Mouse (Mus musculus) liver, embryonic 14.5 days (tissue): ENCODE data around the gene Gstp2. TPM values are rescaled to one million over a fixed set of nuclear protein-coding genes. Genes with fewer than 3 reads are reported as not detected.

ENCODE experiments used
- ATAC-seq: fragments of 200-750 bp; cut with Nextera tagmentation; 2 replicates; pipeline ENCODE4 v1.8.0; 2017; ENCODE audit warnings: moderate number of reproducible peaks, mild to moderate bottlenecking, moderate library complexity; ENCODE audit not compliant: insufficient read depth
- DNase-seq, 3 experiments: peaks; one replicate each; pipeline ENCODE4 v3.0.0-alpha.2; 2012 to 2013; ENCODE audit warnings: low read depth in 3 of 3, low spot score in 3 of 3
- H3K27ac ChIP-seq: fragments of 300-500 bp; sonication (generic); 2 replicates; pipeline ENCODE4 v1.5.1; 2014; ENCODE audit warnings: moderate library complexity, mild to moderate bottlenecking, control low read depth, inconsistent platforms
- H3K27me3 ChIP-seq: fragments of 300-500 bp; sonication (generic); 2 replicates; pipeline ENCODE4 v1.6.1; 2014; ENCODE audit warnings: mild to moderate bottlenecking, low read length, moderate library complexity; ENCODE audit not compliant: control insufficient read depth, insufficient read depth
- H3K36me3 ChIP-seq: fragments of 300-500 bp; sonication (generic); replicated peaks from 2 replicates; pipeline ENCODE4 v1.6.1; 2014; ENCODE audit warnings: low read depth; ENCODE audit not compliant: control insufficient read depth, insufficient read depth
- H3K4me1 ChIP-seq, 2 experiments: fragments of 200-500 bp in 1 of 2; fragments of 300-500 bp in 1 of 2; sonication (generic) in 1 of 2; replicated peaks; 2 replicates each; pipeline ENCODE4 v1.6.1; 2012 to 2014; ENCODE audit warnings: antibody characterized with exemption in 1 of 2, inconsistent platforms in 1 of 2, low read length in 1 of 2; ENCODE audit not compliant: control insufficient read depth in 2 of 2, insufficient read depth in 2 of 2
- H3K4me2 ChIP-seq: fragments of 300-500 bp; sonication (generic); 2 replicates; pipeline ENCODE4 v1.6.1; 2014; ENCODE audit warnings: low read depth, mild to moderate bottlenecking, control low read depth, moderate library complexity
- H3K4me3 ChIP-seq, 2 experiments: fragments of 200-500 bp in 1 of 2; fragments of 300-500 bp in 1 of 2; sonication (generic) in 1 of 2; 2 replicates each; pipeline ENCODE4 v1.5.1; 2012 to 2014; ENCODE audit warnings: low read depth in 2 of 2, low read length in 2 of 2, mild to moderate bottlenecking in 2 of 2, control low read depth in 1 of 2, inconsistent platforms in 1 of 2, moderate library complexity in 1 of 2; ENCODE audit not compliant: insufficient read depth in 1 of 2
- H3K9ac ChIP-seq: fragments of 300-500 bp; sonication (generic); replicated peaks from 2 replicates; pipeline ENCODE4 v1.6.1; 2014; ENCODE audit warnings: mild to moderate bottlenecking, control low read depth, moderate library complexity
- H3K9me3 ChIP-seq: fragments of 300-500 bp; sonication (generic); 2 replicates; pipeline ENCODE4 v1.6.1; 2016; ENCODE audit warnings: low read length, mixed read lengths; ENCODE audit not compliant: control insufficient read depth
- CTCF ChIP-seq: IDR thresholded peaks from 2 replicates; pipeline ENCODE4 v1.5.1; 2016; ENCODE audit warnings: antibody characterized with exemption, low read depth, control low read depth
- EP300 ChIP-seq: IDR thresholded peaks from 2 replicates; pipeline ENCODE4 v1.6.1; 2016; ENCODE audit warnings: antibody characterized with exemption, low read depth
- WGBS: fragments of 180-500 bp; shearing (Covaris S2); extraction: QIAGEN DNeasy Blood & Tissue Kit; methylation state at CpG from one replicate; pipeline ENCODE4 v1.1.7; 2014; ENCODE audit not compliant: insufficient replicate concordance; 5-methylcytosine and 5-hydroxymethylcytosine counted together
- polyA plus RNA-seq, 2 experiments: library from polyadenylated mRNA; depleted of rRNA in 1 of 2; stranded (reverse) in 1 of 2; unstranded in 1 of 2; fragments of >200 nt; fragmentation: Nextera tagmentation in 1 of 2; extraction: Ambion mirVana in 1 of 2; gene quantifications; 2 replicates each; pipeline versions ENCODE4 v1.2.1 to v1.2.3; 2012 to 2014

The Gstp2 gene
- polyA plus RNA-seq, 2 experiments, result 6.9 to 7.9 TPM

- WGBS, result 17% methylated on average over 2 of the region's 2 CpGs
- no peak for DNase-seq
- Histone ChIP-seq H3K9ac (no peak overlapping the region), H3K4me3 (no peak overlapping the region), H3K27me3 (no peaks in the 10 kb centered on the region), H3K36me3 (no peaks in the 10 kb centered on the region), H3K4me1 (peaks cover 6 to 7% of the 10 kb centered on the region in 2 experiments), H3K27ac (no peak overlapping the region), H3K4me2 (no peak overlapping the region), H3K9me3 (no peaks in the 10 kb centered on the region)
- ATAC-seq, result no peak
- no peak for TF ChIP-seq EP300
- no peak for TF ChIP-seq CTCF
Observed at GRCm38 (mm10) chr19:4091383-4091782, 45.6 kb upstream of the Gstp2 start.

GRCm38 (mm10) chr19:4090446-4090845, 44.6 kb upstream of the Gstp2 start:
- Histone ChIP-seq H3K4me2 (no peak overlapping the region), H3K27ac (no peak overlapping the region), H3K9ac (no peak overlapping the region), H3K4me1 (peaks cover 2 to 3% of the 10 kb centered on the region in 2 experiments; a peak in 1 of 4 replicates), H3K27me3 (no peaks in the 10 kb centered on the region), H3K9me3 (no peaks in the 10 kb centered on the region), H3K4me3 (no peak overlapping the region), H3K36me3 (no peaks in the 10 kb centered on the region)
- ATAC-seq, result no peak
- no peak for DNase-seq
- WGBS, result 71% methylated on average over 3 of the region's 3 CpGs
- no peak for TF ChIP-seq CTCF
- TF ChIP-seq EP300, result no peak

- H3K4me1 ChIP-seq, result peaks cover 2 to 3% of the 10 kb centered on the region in 2 experiments; a peak in 1 of 4 replicates
- H3K4me2 ChIP-seq, result no peak overlapping the region
- H3K27me3 ChIP-seq, result no peaks in the 10 kb centered on the region
- no peaks in the 10 kb centered on the region for H3K9me3 ChIP-seq
- no peak overlapping the region for H3K4me3 ChIP-seq
- 68% methylated on average over 6 of the region's 6 CpGs for WGBS
- no peak overlapping the region for H3K9ac ChIP-seq
- ATAC-seq (no peak), DNase-seq (no peak)
- TF ChIP-seq EP300 (no peak), CTCF (no peak)
- no peaks in the 10 kb centered on the region for H3K36me3 ChIP-seq
- no peak overlapping the region for H3K27ac ChIP-seq
Observed at GRCm38 (mm10) chr19:4089128-4089527, 43.3 kb upstream of the Gstp2 start.

GRCm38 (mm10) chr19:4088146-4088545, 42.3 kb upstream of the Gstp2 start:
- H3K4me2 ChIP-seq, result no peak overlapping the region
- no peaks in the 10 kb centered on the region for H3K36me3 ChIP-seq
- 20% methylated on average over 5 of the region's 5 CpGs for WGBS
- no peaks in the 10 kb centered on the region for H3K27me3 ChIP-seq
- peaks cover 2 to 3% of the 10 kb centered on the region in 2 experiments; a peak in 1 of 4 replicates for H3K4me1 ChIP-seq
- no peak for TF ChIP-seq CTCF
- no peak for TF ChIP-seq EP300
- ATAC-seq (no peak), DNase-seq (no peak)
- no peaks in the 10 kb centered on the region for H3K9me3 ChIP-seq
- no peak overlapping the region for H3K9ac ChIP-seq
- no peak overlapping the region for H3K4me3 ChIP-seq
- H3K27ac ChIP-seq, result no peak overlapping the region

GRCm38 (mm10) chr19:4087090-4087489, 41.3 kb upstream of the Gstp2 start:
- Histone ChIP-seq H3K27ac (no peak overlapping the region), H3K9ac (no peak overlapping the region), H3K36me3 (no peaks in the 10 kb centered on the region), H3K4me3 (no peak overlapping the region), H3K4me2 (no peak overlapping the region), H3K4me1 (peaks cover 0 to 2% of the 10 kb centered on the region in 2 experiments; a peak in 1 of 4 replicates), H3K27me3 (no peaks in the 10 kb centered on the region), H3K9me3 (no peaks in the 10 kb centered on the region)
- ATAC-seq (no peak), DNase-seq (no peak)
- WGBS, result 69% methylated on average over 5 of the region's 5 CpGs
- no peak for TF ChIP-seq CTCF
- TF ChIP-seq EP300, result no peak
